Mouse (Mus musculus): Measurements from ENCODE around the gene Pole4. TPM values are rescaled to one million over a fixed set of nuclear protein-coding genes. Genes with fewer than 3 reads are reported as not detected.

Pole4 gene
- polyA plus RNA-seq, 1 experiment = 54.0 TPM

DNA sequence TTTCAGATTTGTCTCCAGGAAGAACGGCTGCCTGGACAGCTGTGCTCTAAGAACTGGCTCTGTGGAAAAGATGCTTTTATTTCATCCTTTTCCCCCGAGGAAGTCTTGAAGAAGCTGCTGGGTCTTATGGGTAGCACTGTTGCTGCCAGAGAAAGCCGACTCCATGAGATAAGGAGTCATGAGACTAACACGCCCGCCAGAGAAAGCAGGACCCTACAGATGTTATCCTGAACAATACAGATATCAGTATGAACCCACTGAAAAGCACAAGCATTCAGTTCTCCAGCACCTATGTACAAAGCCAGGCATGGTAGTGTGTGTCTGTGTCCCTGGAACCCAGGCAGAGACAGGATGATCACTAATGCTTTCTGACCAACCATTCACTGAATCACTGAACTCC is 129.7 kb downstream of the Pole4 start:
- H3K9me3 ChIP-seq (replicated peaks; ENCODE audit: control insufficient read depth, insufficient read depth, low read length, poor library complexity, severe bottlenecking) = no peaks in the 10 kb centered on the region
- no peaks in the 10 kb centered on the region for H3K36me3 ChIP-seq (ENCODE audit: control insufficient read depth, insufficient read depth, low read length, poor library complexity, severe bottlenecking)
- no peak overlapping the region for H3K9ac ChIP-seq (ENCODE audit: low read depth, poor library complexity, severe bottlenecking)
- H3K4me3 ChIP-seq (ENCODE audit: low read depth, low read length) = no peak overlapping the region
- no peaks in the 10 kb centered on the region for H3K27me3 ChIP-seq (ENCODE audit: control insufficient read depth, insufficient read depth, low read length, poor library complexity, severe bottlenecking)
- TF ChIP-seq CTCF (IDR thresholded peaks at IDR 0.05; ENCODE audit: low read depth, low read length) (no peak), EP300 (IDR thresholded peaks at IDR 0.05; ENCODE audit: insufficient read depth, low read depth, low read length) (no peak), POLR2A (IDR thresholded peaks at IDR 0.05; ENCODE audit: insufficient read depth, low read length) (no peak)
- no peak overlapping the region for H3K27ac ChIP-seq (ENCODE audit: insufficient read depth, low read length)
- H3K4me1 ChIP-seq (ENCODE audit: control insufficient read depth, insufficient read depth, low read length) = no peaks in the 10 kb centered on the region

Other genes starting within 250 kb of the Pole4 start
- 78.6 and 83.0 TPM in 2 replicates for gene Hk2, start 69.1 kb upstream of the Pole4 start, polyA plus RNA-seq (2011; ENCODE audit: insufficient read depth, insufficient read length, low read depth, missing spikeins)
- gene Sema4f, start 234.4 kb upstream of the Pole4 start, polyA plus RNA-seq (2011; ENCODE audit: insufficient read depth, insufficient read length, low read depth, missing spikeins) = 1.2 and 1.9 TPM in 2 replicates
- 2.2 and 2.3 TPM in 2 replicates for gene M1ap, start 241.5 kb upstream of the Pole4 start, polyA plus RNA-seq (2011; ENCODE audit: insufficient read depth, insufficient read length, low read depth, missing spikeins)

All from ES-Bruce4 (cell line).